Mouse (Mus musculus) brain, embryonic 14.5 days (tissue): ENCODE measurements around the gene Pnmal1.

ENCODE experiments used
- CTCF ChIP-seq: fragments of 200-500 bp; IDR thresholded peaks from 2 replicates; pipeline ENCODE4 v1.5.1; 2012; ENCODE audit warnings: inconsistent platforms, mild to moderate bottlenecking, moderate library complexity, borderline replicate concordance; ENCODE audit not compliant: insufficient read depth, insufficient read length; ENCODE audit errors: extremely low read depth
- POLR2A ChIP-seq: fragments of 200-500 bp; IDR thresholded peaks from 2 replicates; pipeline ENCODE4 v1.6.1; 2012; ENCODE audit warnings: mild to moderate bottlenecking, inconsistent platforms, borderline replicate concordance; ENCODE audit not compliant: poor library complexity, insufficient read depth, insufficient read length, severe bottlenecking; ENCODE audit errors: extremely low read depth

- TF ChIP-seq CTCF = peak; percentile 91
- TF ChIP-seq POLR2A = no peak
Observed at GRCm38 (mm10) chr7:16950861-16951635, 8.4 kb upstream of the Pnmal1 start.
